Mouse (Mus musculus) limb, embryonic 11.5 days (tissue): ENCODE data around the gene Il18rap. TPM values are rescaled to one million over a fixed set of nuclear protein-coding genes. Genes with fewer than 3 reads are reported as not detected.
"Not testable (repeated sequence)": the region's sequence is repeated elsewhere in the genome, so short reads cannot be mapped to it uniquely, and the experiment has no call there.

Experiments used
- ATAC-seq: fragments of 200-750 bp; cut with Nextera tagmentation; 2 replicates; pipeline ENCODE4 v1.8.0; 2017; ENCODE audit warnings: low read depth; ENCODE audit not compliant: insufficient number of reproducible peaks, low FRiP score, low TSS enrichment
- DNase-seq: peaks from one replicate; pipeline ENCODE4 v3.0.0-alpha.2; 2015; ENCODE audit warnings: low spot score
- H3K27ac ChIP-seq: fragments of 300-500 bp; sonication (generic); replicated peaks from 2 replicates; pipeline ENCODE4 v1.5.1; 2014; ENCODE audit warnings: low read depth, mild to moderate bottlenecking, low read length
- H3K27me3 ChIP-seq: fragments of 300-500 bp; sonication (generic); 2 replicates; pipeline ENCODE4 v1.6.1; 2014; ENCODE audit warnings: mild to moderate bottlenecking, low read length, mixed read lengths; ENCODE audit not compliant: control insufficient read depth, insufficient read depth
- H3K36me3 ChIP-seq: fragments of 300-500 bp; sonication (generic); 2 replicates; pipeline ENCODE4 v1.6.1; 2014; ENCODE audit warnings: mild to moderate bottlenecking, low read length, moderate library complexity, mixed read lengths; ENCODE audit not compliant: control insufficient read depth, insufficient read depth
- H3K4me1 ChIP-seq: fragments of 300-500 bp; sonication (generic); 2 replicates; pipeline ENCODE4 v1.6.1; 2014; ENCODE audit warnings: low read length, mixed read lengths; ENCODE audit not compliant: control insufficient read depth, insufficient read depth
- H3K4me2 ChIP-seq: fragments of 300-500 bp; sonication (generic); 2 replicates; pipeline ENCODE4 v1.6.1; 2014; ENCODE audit warnings: low read depth, mild to moderate bottlenecking, moderate library complexity; ENCODE audit not compliant: severe bottlenecking
- H3K4me3 ChIP-seq: fragments of 300-500 bp; sonication (generic); 2 replicates; pipeline ENCODE4 v1.5.1; 2014; ENCODE audit warnings: low read depth, low read length
- H3K9ac ChIP-seq: fragments of 300-500 bp; sonication (generic); 2 replicates; pipeline ENCODE4 v1.6.1; 2014; ENCODE audit warnings: mild to moderate bottlenecking, low read length
- H3K9me3 ChIP-seq: fragments of 300-500 bp; sonication (generic); 2 replicates; pipeline ENCODE4 v1.6.1; 2016; ENCODE audit warnings: low read length; ENCODE audit not compliant: control insufficient read depth
- WGBS: fragments of 180-500 bp; shearing (Covaris S2); extraction: QIAGEN DNeasy Blood & Tissue Kit; methylation state at CpG from one replicate; pipeline ENCODE4 v1.1.7; 2014; 5-methylcytosine and 5-hydroxymethylcytosine counted together
- polyA plus RNA-seq: library from polyadenylated mRNA; unstranded; fragments of >200 nt; fragmentation: Nextera tagmentation; extraction: Ambion mirVana; gene quantifications from 2 replicates; pipeline ENCODE4 v1.2.1, GENCODE M21; 2014

Il18rap gene
- polyA plus RNA-seq, 1 experiment from 2014 or later = 0.12 TPM

- Histone ChIP-seq H3K9me3 (no peaks in the 10 kb centered on the region), H3K4me3 (no peak overlapping the region), H3K27me3 (no peaks in the 10 kb centered on the region), H3K27ac (no peak overlapping the region), H3K36me3 (no peaks in the 10 kb centered on the region), H3K4me1 (no peaks in the 10 kb centered on the region), H3K4me2 (no peak overlapping the region), H3K9ac (no peak overlapping the region)
- ATAC-seq (no peak), DNase-seq (no peak)
- WGBS = 83% methylated on average over 4 of the region's 4 CpGs
These were observed 54.2 kb downstream of the Il18rap start for GRCm38 (mm10) chr1:40569374-40569773.

DNA sequence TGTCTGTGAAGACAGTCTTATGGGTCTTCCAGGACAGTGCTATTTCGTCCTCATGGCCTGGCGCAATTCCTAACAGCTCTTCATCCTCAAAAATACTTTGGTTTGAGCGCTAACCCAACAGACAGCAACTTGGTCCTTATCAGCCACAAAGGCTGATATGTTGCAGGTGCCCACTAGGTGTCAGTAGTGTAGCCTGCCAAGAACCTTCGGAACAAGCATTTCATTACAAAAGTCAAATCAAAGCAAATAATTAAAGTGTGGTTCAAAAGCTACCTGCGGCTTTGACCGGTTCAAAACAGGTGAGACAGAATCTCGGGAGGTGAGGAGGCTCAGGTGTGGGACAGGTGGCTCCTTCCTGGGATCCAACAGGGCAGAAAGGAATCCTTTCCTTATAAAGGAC lies 64.6 kb downstream of the Il18rap start, which contains the start of gene Slc9a4:
Gene Slc9a4, plus strand, starts transcription at position 298 of the 400 bp plus-strand sequence.
- Histone ChIP-seq H3K27me3 (no peaks in the 10 kb centered on the region), H3K36me3 (no peaks in the 10 kb centered on the region), H3K9ac (no peak within 1 kb of the TSS), H3K4me3 (no peak within 1 kb of the TSS), H3K4me2 (no peak within 1 kb of the TSS), H3K27ac (no peak within 1 kb of the TSS), H3K9me3 (no peaks in the 10 kb centered on the region), H3K4me1 (no peaks in the 10 kb centered on the region)
- DNase-seq (peak; percentile 55), ATAC-seq (no peak)
- WGBS = 18% methylated on average over 7 of the region's 7 CpGs

DNA sequence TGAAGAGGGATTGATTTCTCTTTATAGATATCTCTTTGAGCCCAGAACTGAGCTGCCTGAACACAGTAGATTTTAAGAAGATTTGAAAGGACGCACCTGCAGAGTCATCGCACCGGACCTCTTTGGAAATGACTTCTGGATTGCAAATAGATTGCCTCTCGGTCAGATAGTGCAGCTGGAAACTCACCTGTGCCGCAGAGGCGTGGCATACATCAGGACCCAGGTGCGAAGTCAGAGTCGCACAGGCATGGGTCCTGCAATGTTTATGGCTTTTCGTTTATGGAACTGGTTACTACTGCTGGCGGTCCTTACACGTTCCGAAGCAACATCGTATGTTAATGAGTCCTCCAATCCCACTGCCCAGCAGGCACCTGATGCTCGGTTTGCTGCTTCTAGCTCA lies 65.1 kb downstream of the Il18rap start:
- H3K9me3 ChIP-seq = no peaks in the 10 kb centered on the region
- no peak overlapping the region for H3K9ac ChIP-seq
- H3K27me3 ChIP-seq = no peaks in the 10 kb centered on the region
- H3K27ac ChIP-seq = no peak overlapping the region
- WGBS = 68% methylated on average over 14 of the region's 14 CpGs
- H3K4me2 ChIP-seq = no peak overlapping the region
- DNase-seq (no peak), ATAC-seq (no peak)
- no peaks in the 10 kb centered on the region for H3K36me3 ChIP-seq
- H3K4me3 ChIP-seq = no peak overlapping the region
- H3K4me1 ChIP-seq = no peaks in the 10 kb centered on the region

GRCm38 (mm10) chr1:40586776-40587175 lies 71.6 kb downstream of the Il18rap start:
- Histone ChIP-seq H3K9ac (no peak overlapping the region), H3K27ac (no peak overlapping the region), H3K36me3 (no peaks in the 10 kb centered on the region), H3K4me2 (no peak overlapping the region), H3K4me1 (no peaks in the 10 kb centered on the region), H3K27me3 (no peaks in the 10 kb centered on the region), H3K4me3 (no peak overlapping the region), H3K9me3 (no peaks in the 10 kb centered on the region)
- WGBS = 74% methylated on average over 5 of the region's 5 CpGs
- DNase-seq = no peak
- no peak for ATAC-seq

DNA sequence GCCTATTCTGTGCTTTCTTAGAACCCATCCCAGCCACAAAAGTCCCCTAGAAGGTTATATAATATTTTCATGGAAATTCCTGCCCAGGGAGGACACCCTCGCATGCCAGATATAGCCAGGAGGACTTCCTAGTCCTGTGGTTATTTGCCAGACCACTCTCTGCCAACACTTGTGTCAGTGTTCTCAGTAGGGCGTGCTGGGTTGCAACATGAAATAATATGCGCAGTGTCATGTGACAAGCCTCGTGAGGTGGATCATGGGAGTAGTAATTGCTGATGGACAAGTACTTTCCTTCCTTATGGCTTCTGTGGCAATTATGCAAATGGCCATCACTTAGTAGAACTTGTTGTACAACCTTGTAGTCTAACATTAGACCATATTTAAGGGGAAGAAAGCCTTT lies 75.8 kb downstream of the Il18rap start:
- no peaks in the 10 kb centered on the region for H3K36me3 ChIP-seq
- no peak overlapping the region for H3K4me2 ChIP-seq
- H3K9me3 ChIP-seq = no peaks in the 10 kb centered on the region
- no peak for ATAC-seq
- no peak overlapping the region for H3K27ac ChIP-seq
- 90% methylated on average over 4 of the region's 4 CpGs for WGBS
- no peak overlapping the region for H3K4me3 ChIP-seq
- no peak overlapping the region for H3K9ac ChIP-seq
- DNase-seq = no peak
- H3K4me1 ChIP-seq = no peaks in the 10 kb centered on the region
- H3K27me3 ChIP-seq = no peaks in the 10 kb centered on the region

- H3K27me3 ChIP-seq = no peaks in the 10 kb centered on the region
- no peaks in the 10 kb centered on the region for H3K9me3 ChIP-seq
- H3K27ac ChIP-seq = no peak overlapping the region
- H3K36me3 ChIP-seq = no peaks in the 10 kb centered on the region
- H3K4me2 ChIP-seq = no peak overlapping the region
- ATAC-seq (no peak), DNase-seq (no peak)
- 65% methylated on average over 5 of the region's 5 CpGs for WGBS
- no peaks in the 10 kb centered on the region for H3K4me1 ChIP-seq
- no peak overlapping the region for H3K9ac ChIP-seq
- H3K4me3 ChIP-seq = no peak overlapping the region
These were observed 82.7 kb downstream of the Il18rap start for GRCm38 (mm10) chr1:40597822-40598221.

- H3K4me3 ChIP-seq, H3K36me3 ChIP-seq, H3K4me2 ChIP-seq, ATAC-seq, H3K27me3 ChIP-seq, H3K9ac ChIP-seq, DNase-seq, H3K4me1 ChIP-seq, H3K9me3 ChIP-seq, H3K27ac ChIP-seq: not testable (repeated sequence)
- 91% methylated on average over 9 of the region's 9 CpGs for WGBS
These were observed 84.5 kb downstream of the Il18rap start for GRCm38 (mm10) chr1:40599661-40600060.

DNA sequence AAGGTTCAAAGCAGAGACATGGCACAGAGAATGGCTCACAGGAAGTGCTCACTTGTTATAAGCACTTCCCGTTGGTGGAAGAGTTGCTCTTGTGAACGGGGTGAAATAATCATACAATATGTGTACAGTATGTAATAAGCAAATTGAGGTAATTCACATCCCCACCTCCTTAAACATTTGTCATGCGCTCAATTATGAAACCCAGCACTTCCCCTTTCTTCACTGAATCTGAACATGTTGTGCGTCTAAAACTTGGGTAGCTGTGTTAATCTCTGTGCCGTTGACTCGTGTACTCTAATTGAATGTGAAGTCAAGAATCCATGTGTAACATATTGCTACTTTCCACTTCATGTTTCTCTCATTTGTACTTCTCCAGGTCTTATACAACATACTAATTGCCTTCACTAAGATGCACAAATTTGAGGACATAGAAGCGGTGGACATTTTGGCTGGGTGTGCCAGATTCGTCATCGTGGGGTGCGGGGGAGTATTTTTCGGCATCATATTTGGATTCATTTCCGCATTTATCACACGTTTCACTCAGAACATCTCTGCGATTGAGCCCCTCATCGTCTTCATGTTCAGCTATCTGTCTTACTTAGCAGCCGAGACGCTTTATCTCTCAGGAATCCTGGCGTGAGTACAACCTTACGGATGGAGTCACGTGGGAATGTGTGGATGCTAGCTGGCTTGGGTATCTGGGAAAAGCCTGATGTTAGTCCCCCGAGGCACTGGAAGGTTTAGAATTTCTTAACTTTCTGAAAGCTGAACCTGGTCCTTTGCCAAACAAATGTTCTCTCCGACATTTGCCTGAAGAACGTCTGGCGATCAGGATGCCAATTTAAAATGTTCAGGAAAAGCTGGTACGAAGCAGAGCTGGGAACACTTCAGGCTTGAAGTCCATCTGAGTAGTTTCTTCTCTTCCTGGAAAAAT lies 85.5 kb downstream of the Il18rap start:
- Histone ChIP-seq H3K36me3 (no peaks in the 10 kb centered on the region), H3K4me2 (no peak overlapping the region), H3K4me1 (no peaks in the 10 kb centered on the region), H3K9me3 (no peaks in the 10 kb centered on the region), H3K27me3 (no peaks in the 10 kb centered on the region), H3K4me3 (no peak overlapping the region), H3K9ac (no peak overlapping the region), H3K27ac (no peak overlapping the region)
- 91% methylated on average over 25 of the region's 25 CpGs for WGBS
- DNase-seq = no peak
- no peak for ATAC-seq
